Mouse (Mus musculus): ENCODE results near the gene Usp36.

Gene Usp36

DNA sequence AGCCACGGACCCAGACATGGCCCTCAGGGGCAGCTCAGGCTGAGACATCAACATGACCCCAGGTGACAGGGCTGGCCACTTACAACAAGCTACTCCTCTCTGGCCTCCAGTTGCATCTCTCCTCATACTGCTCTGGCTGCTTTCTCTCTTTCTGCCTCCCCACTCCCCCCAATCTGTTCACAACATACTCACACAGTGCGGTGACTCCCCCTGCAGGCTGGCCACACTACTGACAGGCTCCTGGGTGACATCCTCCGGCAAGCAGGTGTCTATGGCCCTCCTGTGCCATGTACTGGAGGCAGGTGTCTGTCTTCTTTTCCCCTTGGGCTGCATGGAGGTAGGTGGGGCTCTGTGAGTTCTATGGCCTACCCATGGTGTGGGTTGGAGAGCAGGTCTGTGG is 7.9 kb upstream of the Usp36 start:
- DNase-seq, result no peak

DNA sequence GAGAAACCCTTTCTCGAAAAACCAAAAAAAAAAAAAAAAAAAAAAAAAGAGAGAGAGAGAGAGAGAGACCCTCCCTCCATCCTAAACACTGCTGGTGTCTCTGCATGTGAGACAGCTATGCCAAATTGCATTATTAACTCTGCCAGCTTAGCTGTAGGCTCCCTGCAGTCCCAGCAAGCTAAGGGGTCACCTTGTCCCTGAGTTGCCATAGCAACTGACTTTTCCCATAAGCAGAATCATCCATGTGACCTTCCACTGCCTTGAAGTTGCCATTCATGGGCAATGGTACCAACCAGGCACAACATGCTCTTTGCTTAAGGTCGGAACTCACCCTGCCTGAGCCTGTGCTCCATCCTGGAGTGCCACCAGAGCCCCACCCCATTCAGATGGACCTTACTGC is 5.0 kb upstream of the Usp36 start:
- DNase-seq, result no peak

DNA sequence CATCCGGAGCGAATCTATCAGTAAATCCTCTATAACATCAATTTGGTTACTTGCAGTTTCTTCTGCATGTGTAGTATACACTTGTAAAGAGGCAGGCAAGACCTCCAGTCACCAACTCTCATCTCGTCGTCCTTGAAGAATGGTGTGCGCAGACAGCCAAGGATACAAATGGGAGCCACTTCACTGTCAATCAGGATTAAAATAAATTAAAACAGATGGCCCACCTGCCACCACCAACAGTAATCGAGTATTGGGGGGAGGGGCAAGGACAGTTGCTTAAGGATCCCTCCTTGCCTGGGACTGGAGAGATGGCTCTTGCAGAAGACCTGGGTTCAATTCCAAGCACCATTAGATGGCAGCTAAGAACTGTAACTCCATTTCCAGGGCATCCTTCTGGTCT is 2.6 kb upstream of the Usp36 start:
- DNase-seq, result no peak

DNA sequence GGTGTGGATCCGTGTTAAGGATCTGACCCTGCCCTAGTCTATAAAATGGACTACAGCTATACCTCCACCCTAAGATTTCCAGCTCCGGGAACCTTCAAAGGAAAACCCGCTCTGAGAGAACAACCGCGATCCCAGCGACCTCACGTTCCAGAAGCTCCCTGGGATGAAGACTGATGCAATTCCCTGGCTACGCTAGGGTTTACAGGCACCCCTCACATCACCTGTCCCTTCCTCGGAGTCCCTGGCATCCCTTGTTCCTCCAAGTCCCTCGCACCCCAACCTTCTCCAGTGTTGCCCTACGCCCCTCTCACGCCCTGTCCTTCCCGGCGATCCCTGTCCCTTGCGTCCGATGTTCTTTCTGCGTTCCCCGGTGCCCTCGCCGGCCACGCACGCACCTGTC is 482 bp downstream of the Usp36 start:
- no peak for DNase-seq

DNA sequence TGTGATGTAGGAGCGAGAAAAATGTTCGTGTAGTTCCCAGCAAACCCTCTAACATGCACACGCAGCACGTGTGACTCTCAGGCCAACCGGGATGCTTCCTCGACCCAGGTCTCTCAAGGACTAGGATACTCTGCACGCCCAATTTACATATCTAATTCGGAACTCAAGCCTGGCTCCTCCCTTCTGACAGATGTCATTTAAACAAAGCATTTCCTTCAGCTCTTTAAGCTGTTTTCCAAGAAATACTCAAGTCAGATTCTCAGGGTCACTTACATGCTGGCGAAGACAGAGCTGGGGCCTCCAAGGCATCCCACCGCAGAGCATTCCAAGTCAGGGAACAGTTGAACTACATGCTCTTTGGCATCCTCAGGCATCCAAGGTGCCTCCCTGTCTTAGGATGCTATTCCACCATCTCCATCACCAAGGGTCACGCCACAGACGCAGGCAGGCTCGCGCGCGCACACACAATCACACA is 970 bp downstream of the Usp36 start:
- peak; percentile 27 for DNase-seq

DNA sequence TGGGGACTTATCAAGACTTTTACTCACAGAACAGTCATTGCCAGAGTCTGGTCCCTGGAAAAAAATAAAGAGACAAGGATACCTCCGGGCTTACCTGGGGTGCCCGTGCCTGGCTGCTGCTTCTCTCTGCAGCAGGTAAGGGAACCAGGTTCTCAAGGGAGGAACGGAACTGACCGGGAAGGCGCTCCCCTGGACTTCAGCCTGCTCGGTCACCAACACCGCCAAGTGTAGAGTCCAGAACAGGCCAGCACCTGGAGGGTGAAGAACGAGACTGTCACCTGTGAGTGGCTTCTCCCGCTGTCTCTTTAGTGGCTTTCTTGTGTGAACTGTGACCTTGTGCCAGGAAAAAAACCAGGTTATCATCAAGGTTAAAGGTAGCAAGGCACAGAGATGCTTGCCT is 2.5 kb downstream of the Usp36 start:
- DNase-seq, result peak; percentile 47

DNA sequence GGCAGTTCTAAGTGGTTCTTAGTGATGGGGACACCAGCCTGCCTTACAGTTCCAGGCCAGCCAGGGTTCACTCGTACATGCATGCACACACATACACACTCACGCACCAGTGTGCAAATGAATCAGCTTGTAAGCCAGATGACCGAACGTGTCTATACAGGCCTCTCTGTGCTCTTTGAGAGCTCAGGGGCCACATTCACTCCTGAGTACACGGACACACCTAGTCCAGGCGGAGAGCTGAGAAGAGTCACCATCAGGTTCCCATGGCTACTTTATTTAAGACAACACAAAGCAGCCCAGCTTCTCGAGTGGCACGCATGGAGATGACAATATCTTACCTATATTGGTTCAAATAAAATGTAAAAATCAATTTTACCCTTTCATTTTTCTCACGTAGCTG is 3.6 kb downstream of the Usp36 start:
- no peak for DNase-seq

DNA sequence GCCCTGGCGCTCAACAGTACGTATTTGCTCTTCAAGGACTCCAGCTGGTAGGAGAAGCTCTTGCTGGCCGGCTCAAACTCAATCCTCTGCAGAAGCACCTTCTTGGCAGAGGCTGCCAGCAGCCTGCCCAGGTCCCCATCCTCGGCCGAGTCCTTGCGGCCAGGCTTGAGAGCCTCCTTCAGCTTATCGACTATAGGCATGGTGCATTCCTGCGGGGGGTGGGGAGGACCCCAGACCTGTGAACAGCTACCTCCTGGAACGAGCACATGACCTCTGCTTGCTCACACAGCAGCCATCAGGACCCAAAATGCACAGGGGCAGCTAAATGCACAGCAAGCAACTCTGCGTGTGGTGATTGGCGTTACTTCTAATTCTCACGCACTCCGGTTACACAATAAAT is 4.3 kb downstream of the Usp36 start:
- DNase-seq, result no peak

DNA sequence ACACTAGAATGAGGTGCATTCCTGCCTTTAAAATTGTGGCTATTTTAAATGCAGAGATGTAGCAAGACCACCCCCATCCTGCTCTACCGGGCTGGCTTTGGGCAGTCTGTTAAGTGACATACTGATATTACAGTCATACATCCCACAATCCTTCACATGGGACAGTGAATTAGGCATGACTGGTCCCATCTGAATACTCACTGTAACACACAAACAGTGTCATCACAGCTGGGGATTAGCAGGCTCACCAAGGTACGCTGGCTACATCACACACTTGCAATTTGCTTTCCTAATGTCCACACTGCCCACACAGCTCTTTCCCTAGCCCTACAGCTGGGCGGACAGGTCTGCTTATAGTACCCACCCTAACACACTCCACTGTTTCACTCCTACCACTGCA is 9.8 kb downstream of the Usp36 start:
- DNase-seq, result no peak

DNA sequence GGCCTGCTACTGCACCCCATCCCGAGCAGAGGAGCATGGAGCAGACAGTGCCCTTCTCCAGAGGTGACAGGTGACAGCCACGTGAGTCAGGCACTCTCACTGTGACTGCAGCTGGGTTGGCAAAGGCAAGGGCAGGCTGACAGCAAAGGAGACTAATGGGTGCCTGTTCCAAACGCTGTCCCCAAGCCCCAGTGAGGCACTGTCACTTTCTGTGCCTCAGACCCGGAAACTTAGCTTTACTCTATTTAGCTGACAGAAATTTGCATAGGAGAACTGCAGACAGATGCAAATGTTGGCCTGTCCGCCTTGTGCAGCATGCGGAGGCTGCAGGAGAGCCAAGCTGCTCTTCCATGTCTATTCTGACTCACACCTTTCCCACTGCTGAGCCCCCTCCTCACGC is 13.7 kb downstream of the Usp36 start:
- DNase-seq, result no peak

DNA sequence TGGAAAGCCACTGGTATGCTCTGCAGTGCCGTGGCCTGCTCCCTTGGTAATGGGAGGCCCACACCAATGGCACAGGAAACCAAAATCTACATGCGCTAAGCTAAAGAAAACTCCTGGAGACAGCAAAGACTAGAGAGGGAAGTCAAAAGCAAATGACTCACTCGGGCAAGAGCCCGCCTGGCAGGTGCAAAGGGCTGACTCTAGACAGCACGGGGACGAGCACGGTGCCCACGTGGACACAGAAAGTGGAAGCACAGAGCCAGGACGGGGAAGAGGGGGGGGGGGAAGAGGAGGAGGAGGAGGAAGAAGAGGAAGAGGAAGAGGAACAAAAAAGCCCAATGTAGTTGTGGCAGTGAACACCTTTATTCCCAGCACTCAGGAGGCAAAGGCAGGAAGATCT is 15.0 kb downstream of the Usp36 start:
- DNase-seq, result no peak

DNA sequence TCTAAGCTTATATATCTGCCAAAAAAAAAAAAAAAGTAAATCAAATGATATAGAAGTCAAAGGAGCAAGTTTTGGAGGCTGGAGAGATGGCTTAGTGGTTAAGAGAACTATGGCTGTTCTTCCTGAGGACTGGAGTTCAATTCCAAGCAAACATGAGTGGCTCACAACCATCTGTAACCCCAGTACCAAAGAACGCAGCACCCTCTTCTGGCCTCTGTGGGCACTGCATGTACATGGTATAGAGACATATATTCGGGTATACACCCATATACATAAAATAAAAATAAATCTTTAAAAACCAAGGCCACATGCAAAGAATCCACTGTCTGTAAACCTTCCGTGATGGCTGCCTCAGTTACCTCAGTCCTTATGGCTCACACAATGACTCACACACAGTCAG is 20.2 kb downstream of the Usp36 start:
- DNase-seq, result peak; percentile 31

DNA sequence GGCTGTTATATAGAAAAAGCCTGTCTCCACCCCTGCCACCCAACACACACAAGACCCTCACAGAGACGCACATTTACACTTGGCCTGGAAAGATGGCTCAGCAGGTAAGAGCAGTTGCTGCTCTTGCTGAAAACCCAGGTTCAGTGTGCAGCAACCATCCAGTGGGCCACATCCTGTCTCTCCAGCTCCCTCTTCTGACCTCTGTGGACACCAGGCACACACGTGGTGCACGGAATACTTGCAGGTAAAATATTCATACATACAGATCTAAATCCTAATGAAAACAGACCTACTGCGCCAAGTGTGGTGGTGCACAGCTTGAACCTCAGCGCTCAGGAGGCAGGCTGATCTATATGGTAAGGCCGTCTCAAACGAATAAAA is 23.4 kb downstream of the Usp36 start:
- DNase-seq, result no peak

DNA sequence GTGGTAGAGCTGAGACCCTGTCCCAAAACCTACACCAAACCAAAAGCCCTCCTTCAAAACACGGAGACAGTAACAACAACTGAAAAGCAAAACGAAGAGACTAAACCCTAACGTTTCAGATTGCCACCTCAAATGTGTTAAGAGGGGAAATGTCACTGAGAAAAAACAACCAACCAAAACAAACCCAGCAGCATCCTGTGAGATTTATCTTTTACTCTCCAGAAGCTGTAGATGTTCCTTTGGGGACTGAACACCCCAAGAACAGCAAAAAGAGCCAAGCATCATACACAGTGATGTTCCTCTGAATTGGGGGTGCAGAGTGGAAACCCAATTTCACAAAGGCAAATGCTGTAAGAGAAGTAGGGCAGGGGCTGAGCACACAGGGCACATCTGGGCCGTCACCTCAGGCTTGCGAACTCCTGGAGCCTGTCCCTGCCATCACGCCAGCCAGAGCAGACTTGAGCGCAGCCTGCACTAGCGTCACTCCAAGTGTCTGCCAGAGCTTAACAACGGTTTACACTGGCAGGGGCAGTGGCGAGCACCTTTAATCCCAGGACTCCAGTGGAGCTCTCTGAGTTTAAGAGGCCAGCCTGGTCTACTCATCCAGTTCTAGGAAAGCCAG is 23.9 kb downstream of the Usp36 start:
- DNase-seq, result no peak

DNA sequence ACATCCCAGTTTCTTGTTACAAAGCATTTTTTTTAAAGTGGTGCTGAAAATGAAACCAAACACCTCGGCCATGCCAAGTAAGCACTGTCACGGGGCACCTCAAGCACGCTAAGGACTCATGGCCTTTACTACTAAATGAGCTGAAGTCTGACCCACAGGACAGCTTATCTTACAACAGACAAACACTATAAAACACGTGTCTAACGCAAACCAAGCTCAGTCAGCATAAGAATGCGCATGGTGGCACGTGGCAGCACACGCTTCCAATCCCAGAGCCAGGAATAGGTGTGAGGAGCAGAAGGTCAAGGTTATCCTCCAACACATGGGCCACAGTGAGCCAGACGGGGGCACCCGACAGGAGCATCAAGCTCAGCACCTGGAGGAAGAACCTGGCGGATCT is 24.4 kb downstream of the Usp36 start:
- no peak for DNase-seq

DNA sequence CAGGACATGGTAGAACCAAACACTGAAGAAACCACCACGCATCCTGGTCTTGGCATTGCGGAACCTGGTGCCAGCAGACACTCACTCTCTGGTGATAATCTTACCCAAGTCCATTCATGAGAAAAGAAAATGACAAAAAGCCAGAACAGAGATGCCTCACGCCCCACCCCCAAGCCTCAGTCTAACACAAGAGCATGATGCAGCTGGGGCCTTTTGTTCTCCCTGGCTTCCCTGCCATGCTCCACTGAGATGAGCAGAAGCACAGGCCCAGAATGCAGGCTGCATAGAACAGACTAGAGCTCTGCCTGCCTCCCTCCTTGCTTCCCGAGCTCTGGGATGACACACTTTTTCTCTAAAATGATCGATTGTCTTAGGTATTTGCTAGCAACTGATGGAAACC is 26.9 kb downstream of the Usp36 start:
- DNase-seq, result no peak

DNA sequence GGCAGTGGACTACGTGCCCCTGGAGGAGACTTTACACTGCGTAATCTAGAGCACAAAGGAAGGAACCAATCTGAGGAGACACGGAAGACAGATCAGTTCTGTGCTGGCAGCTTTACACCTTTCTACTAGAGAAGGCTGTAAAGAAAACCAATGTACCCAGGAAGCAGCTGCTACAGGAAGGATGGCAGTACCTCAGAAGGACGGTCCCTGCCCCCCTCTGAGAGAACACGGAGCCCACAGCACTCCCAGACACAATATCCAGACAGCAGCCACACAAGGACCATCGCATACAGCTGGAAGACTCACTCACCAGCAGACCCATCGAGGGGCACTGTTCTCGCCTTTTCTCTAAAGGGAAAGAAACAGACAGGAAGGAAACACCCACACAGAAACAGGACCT is 30.0 kb downstream of the Usp36 start:
- no peak for DNase-seq

DNA sequence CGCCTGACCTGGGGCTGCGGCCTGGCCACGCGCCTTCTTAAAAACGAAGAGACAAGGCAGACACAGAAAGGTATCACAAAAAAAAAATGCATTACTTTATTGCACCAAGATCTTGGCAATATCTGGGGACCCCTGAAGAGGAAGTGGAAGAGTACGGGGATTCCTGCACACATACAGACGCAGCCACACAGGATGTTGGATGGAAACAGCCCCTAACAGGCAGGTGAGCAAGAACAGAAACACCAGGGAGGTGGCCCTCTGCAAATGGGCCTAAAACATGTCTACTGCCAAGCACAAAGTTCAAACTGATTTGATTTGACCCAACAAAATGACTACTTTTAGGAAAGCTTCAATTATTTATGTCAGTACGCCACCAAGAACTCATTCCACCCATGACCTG is 30.5 kb downstream of the Usp36 start:
- no peak for DNase-seq

DNA sequence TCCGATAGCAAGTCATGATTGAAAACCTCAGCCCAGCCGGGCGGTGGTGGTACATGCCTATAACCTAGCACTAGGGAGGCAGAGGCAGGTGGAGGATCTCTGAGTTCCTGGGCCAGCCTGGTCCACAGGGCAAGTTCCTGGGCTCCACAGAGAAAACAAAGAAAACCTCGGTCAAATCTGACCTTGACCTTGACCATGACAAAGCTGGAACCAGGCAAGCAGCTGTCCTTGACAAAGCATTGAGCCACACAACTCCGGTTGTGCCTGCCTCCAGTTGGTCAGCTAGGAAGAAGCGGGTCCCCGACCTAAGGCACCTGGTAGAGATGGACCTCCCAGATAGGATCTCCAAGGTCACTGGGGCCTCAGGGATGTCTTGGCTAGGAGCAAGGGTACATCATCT is 33.7 kb downstream of the Usp36 start:
- no peak for DNase-seq

DNA sequence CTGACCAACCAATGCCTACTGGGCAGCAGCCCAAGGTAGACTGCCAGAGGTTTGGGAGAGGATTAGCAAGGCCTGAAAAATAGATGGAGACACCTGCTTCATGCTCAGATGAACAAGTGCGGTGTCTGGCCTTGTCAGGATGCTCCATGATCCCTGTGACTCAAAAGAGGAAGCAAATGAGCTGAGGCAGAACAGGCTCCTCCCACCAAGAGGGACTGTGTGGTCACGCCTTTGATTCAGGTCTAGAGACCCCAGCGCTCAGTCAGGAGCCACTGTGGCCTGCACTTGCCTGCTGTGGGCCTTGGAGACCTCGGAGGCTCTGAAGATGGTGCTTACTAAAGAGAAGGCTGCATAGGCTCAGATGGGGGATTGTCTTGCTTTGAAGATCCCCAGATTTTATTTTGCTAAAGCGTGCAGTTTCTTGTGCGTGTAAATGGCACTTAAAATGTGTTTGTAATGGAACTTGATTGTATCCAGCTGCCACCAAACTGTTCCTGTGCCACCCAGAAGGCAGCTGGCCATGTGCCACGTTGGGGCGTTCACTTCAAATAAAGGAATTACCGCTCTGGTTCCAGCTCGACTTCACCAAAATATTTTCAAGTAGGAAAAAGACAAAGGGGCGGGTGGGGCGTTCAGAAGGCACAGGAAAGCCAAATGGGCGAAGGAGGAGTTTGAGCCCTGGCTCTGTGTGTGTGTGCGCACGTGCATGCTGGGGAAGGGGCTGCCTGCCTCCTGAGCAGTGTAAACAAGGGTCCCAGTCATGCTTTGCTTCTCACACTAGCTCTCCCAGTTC is 35.7 kb downstream of the Usp36 start:
- peak; percentile 74 for DNase-seq

DNA sequence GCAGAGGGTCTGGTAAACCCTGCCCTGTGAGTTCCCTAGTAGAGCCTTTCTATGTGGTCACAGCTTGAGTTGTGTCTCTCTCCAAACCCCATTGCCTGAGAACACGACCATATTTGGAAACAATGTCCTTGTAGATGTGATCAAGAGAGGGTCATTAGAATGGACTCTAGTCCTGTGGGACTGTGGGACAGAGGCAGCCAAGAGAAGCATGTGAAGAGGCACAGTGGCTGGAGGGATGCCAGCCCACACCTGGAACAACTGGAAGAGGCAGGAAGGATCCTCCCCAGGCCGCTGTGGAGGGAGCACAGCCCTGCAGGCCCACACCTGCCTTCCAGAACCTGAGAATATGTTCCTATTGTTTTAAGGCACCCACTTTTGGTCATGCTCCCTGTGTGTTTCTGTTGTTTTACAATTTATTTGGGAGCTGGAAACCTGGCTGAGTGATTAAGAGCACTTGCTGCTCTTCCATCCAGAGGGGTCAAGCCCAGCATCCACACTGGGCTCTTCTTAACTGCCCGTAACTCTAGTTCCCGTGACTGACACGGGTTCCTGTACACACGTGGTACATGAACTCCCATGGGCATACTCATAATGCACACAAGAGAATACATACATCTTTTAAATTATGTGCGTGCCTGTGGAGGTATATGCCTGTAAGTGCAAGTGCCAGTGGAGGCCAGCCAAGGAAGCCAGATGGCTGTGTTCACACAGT is 36.4 kb downstream of the Usp36 start:
- DNase-seq, result no peak

DNA sequence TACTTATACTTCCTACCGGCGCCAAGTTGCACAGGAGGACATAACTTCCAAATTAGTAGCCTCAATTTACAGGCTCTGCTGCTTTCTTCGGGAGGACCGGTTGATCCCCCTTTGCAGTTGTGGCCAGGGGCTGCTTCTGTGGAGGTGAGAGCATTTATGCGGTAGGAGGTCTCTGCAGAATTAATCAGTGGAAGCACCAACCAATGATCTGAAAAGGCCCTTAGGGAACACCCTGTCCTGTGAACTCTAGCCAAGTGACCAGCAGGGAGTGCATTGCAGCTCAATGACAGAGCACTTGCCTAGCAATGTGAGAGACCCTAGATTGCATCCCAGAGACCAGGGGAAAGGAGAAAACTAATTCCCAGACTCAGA is 41.0 kb downstream of the Usp36 start:
- no peak for DNase-seq

DNA sequence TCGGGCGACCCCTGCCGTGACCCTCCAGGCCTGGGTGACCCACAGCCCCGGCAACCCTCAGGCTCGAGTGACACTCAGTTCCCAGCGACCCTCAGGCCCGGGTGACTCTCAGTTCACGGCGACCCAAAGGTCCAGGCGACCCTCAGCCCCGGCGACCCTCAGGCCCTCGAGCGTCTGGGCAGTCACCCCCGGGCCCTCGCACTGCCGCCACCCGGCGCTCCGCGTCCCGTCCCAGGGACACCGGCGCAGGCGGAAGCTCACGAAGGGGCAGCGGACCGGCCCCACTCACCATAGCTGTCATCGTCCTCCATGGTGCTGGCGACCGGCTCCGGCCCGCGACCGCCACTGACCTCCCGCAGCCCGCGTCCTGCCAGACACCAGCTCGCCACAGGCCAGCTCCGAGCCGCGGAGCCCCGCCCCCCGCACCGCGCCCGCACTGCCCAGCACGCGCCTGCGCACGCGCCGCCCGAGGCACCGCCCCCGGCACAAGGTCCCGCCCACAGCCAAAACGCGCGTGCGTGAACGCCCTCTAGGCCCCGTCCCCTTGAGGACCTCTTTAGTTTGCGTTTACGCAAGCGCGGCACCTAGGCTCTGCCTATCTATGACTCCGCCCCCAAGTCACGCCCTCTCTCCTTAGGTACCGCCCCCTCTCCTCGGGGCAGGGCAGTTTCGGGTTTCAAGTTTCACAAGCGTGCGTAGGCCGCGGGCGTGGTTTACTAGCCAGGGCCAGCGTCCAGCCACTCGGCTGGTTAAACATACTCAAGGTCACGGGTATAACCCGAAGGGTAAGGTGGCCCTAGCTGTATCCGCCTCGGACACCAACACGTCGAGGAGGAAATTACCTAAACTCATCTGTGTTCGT is 41.7 kb downstream of the Usp36 start, which contains the start of gene Cyth1:
Cyth1 (minus strand) TSS at position 443 of the 862 bp plus-strand sequence.
- DNase-seq, result peak; percentile 100
